Mouse (Mus musculus) hindbrain, embryonic 13.5 days (tissue): ENCODE results near the gene Hist3h2a. TPM values are rescaled to one million over a fixed set of nuclear protein-coding genes. Genes with fewer than 3 reads are reported as not detected.

Source experiments
- ATAC-seq: fragments of 200-750 bp; cut with Nextera tagmentation; 2 replicates; pipeline ENCODE4 v1.8.0; 2017; ENCODE audit warnings: moderate TSS enrichment; ENCODE audit not compliant: low FRiP score
- H3K27ac ChIP-seq: fragments of 300-500 bp; sonication (generic); 2 replicates; pipeline ENCODE4 v1.5.1; 2015; ENCODE audit warnings: inconsistent platforms, mild to moderate bottlenecking, moderate library complexity
- H3K27me3 ChIP-seq: fragments of 300-500 bp; sonication (generic); 2 replicates; pipeline ENCODE4 v1.6.1; 2015; ENCODE audit warnings: mild to moderate bottlenecking, inconsistent platforms
- H3K36me3 ChIP-seq: fragments of 300-500 bp; sonication (generic); 2 replicates; pipeline ENCODE4 v1.6.1; 2015; ENCODE audit warnings: mild to moderate bottlenecking, inconsistent platforms
- H3K4me1 ChIP-seq: fragments of 300-500 bp; sonication (generic); replicated peaks from 2 replicates; pipeline ENCODE4 v1.6.1; 2015; ENCODE audit warnings: inconsistent platforms
- H3K4me2 ChIP-seq: fragments of 300-500 bp; sonication (generic); 2 replicates; pipeline ENCODE4 v1.6.1; 2015; ENCODE audit warnings: inconsistent platforms, mild to moderate bottlenecking, moderate library complexity
- H3K4me3 ChIP-seq: fragments of 300-500 bp; sonication (generic); 2 replicates; pipeline ENCODE4 v1.5.1; 2015; ENCODE audit warnings: mild to moderate bottlenecking, inconsistent platforms
- H3K9ac ChIP-seq: fragments of 300-500 bp; sonication (generic); 2 replicates; pipeline ENCODE4 v1.6.1; 2015; ENCODE audit warnings: mild to moderate bottlenecking, inconsistent platforms
- H3K9me3 ChIP-seq: fragments of 300-500 bp; sonication (generic); 2 replicates; pipeline ENCODE4 v1.6.1; 2016; ENCODE audit warnings: inconsistent platforms
- WGBS: fragments of 180-500 bp; shearing (Covaris S2); methylation state at CpG from one replicate; pipeline ENCODE4 v1.1.7; 2015; 5-methylcytosine and 5-hydroxymethylcytosine counted together
- polyA plus RNA-seq: library from polyadenylated mRNA; unstranded; fragments of >200 nt; fragmentation: Nextera tagmentation; extraction: Ambion mirVana; gene quantifications from 2 replicates; pipeline ENCODE4 v1.2.1, GENCODE M21; 2015

The Hist3h2a gene
- 138 and 142 TPM in 2 replicates for polyA plus RNA-seq

DNA sequence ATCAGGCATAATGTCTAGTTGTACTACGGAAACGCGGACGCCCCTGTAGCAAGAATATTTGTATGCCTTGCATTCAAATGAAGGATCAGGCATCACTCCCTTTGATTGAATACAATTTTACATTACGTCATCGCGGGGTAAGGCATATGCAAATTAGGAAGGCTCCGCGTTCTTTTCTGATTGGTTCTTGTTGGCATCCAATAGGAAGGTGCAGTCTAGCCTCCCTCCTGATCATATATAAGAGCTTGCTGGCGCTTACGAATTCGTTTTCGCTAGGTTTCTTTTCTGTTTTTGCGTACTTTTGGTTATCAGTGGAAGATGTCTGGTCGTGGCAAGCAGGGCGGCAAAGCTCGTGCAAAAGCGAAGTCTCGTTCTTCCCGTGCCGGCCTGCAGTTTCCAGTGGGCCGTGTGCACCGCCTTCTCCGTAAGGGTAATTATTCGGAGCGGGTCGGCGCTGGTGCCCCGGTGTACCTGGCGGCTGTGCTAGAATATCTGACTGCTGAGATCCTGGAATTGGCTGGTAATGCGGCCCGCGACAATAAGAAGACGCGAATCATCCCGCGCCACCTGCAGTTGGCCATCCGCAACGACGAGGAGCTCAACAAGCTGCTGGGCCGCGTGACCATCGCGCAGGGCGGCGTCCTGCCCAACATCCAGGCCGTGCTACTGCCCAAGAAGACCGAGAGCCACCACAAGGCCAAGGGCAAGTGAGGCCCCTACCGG is at the start of gene Hist3h2a, which contains the start of gene Trim17:
Hist3h2a (plus strand) TSS at position 266 of the 723 bp plus-strand sequence.
Trim17 (plus strand) TSS at position 266 of the 723 bp plus-strand sequence.
- Histone ChIP-seq H3K36me3 (peaks cover 9% of the 10 kb centered on the region), H3K4me1 (peaks cover 60% of the 10 kb centered on the region), H3K4me2 (peak within 1 kb of the TSS; percentile 91), H3K27ac (peak within 1 kb of the TSS; percentile 100), H3K9ac (peak within 1 kb of the TSS; percentile 97), H3K4me3 (peak within 1 kb of the TSS; percentile 96), H3K9me3 (no peaks in the 10 kb centered on the region), H3K27me3 (no peaks in the 10 kb centered on the region)
- under 1% methylated on average over 49 of the region's 49 CpGs for WGBS
- ATAC-seq: peak; percentile 91

- no peak overlapping the region for H3K4me2 ChIP-seq
- peaks cover 18% of the 10 kb centered on the region for H3K4me1 ChIP-seq
- no peak overlapping the region for H3K27ac ChIP-seq
- 47% methylated on average over 6 of the region's 6 CpGs for WGBS
- no peaks in the 10 kb centered on the region for H3K9me3 ChIP-seq
- peaks cover 17% of the 10 kb centered on the region for H3K36me3 ChIP-seq
- H3K4me3 ChIP-seq: no peak overlapping the region
- no peaks in the 10 kb centered on the region for H3K27me3 ChIP-seq
- ATAC-seq: no peak
- H3K9ac ChIP-seq: no peak overlapping the region
Observed at GRCm38 (mm10) chr11:58904838-58905237, 49.6 kb upstream of the Hist3h2a start.

GRCm38 (mm10) chr11:58913776-58914175 is 40.7 kb upstream of the Hist3h2a start:
- H3K4me3 ChIP-seq: no peak overlapping the region
- H3K4me2 ChIP-seq: no peak overlapping the region; the same call in 1 of the 2 replicates
- H3K4me1 ChIP-seq: peaks cover 9% of the 10 kb centered on the region
- H3K9ac ChIP-seq: no peak overlapping the region
- H3K27me3 ChIP-seq: no peaks in the 10 kb centered on the region
- WGBS: 92% methylated on average over 1 of the region's 1 CpGs
- no peak overlapping the region for H3K27ac ChIP-seq
- no peaks in the 10 kb centered on the region for H3K36me3 ChIP-seq
- no peak for ATAC-seq
- H3K9me3 ChIP-seq: no peaks in the 10 kb centered on the region

GRCm38 (mm10) chr11:58914461-58915028 is 39.9 kb upstream of the Hist3h2a start:
- ATAC-seq: no peak
- peak overlapping the region; percentile 32 for H3K4me3 ChIP-seq
- 0 out of 2 replicates have a peak overlapping the region, but pooled peaks have one; percentile 6 for H3K27ac ChIP-seq
- H3K36me3 ChIP-seq: no peaks in the 10 kb centered on the region
- H3K4me2 ChIP-seq: peak overlapping the region; percentile 58
- no peaks in the 10 kb centered on the region for H3K27me3 ChIP-seq
- H3K9ac ChIP-seq: peak overlapping the region; percentile 61
- no peaks in the 10 kb centered on the region for H3K9me3 ChIP-seq
- peaks cover 9% of the 10 kb centered on the region for H3K4me1 ChIP-seq
- 13% methylated on average over 17 of the region's 17 CpGs for WGBS

DNA sequence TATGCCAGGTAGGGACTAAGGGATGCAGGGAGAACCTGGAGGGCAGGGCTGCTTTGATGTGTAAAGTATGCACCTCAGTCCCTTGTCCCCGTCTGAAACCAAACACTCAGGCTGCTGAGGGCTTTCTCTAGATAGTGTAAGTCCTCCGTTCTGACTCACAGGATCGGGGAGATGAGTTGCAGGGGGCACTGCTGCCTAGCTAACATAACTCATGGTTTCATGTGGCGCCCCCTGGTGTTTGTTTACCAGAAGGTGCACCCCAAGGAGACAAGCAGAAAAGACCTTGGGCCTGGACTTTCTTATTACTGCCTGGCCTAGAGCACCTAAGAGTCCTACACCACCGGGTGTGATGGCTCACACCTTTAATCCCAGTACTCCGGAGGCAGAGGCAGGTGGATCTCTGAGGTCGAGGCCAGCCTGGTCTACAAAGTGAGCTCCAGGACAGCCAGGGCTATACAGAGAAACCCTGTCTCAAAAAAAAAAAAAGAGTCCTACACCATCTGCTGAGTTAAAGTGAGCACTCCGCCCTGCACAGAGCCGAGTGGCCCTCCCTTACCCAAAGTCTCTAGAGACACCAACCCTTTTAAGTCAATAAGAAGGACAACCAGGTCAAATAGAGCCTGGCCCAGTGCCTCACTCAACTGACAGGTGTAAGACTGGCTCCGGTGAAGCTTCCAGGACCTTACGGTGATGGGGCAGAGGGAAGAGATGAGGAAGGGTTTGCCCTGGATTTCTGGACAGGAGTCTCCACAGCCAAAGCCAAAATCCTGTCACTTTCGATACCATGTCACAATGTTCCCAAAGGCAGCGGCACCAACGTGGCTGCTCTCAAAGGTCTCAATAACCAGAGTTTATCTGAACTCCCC is 37.4 kb upstream of the Hist3h2a start:
- H3K36me3 ChIP-seq: no peaks in the 10 kb centered on the region
- H3K27ac ChIP-seq: no peak overlapping the region
- H3K9ac ChIP-seq: no peak overlapping the region
- 57% methylated on average over 14 of the region's 14 CpGs for WGBS
- H3K4me2 ChIP-seq: no peak overlapping the region
- no peaks in the 10 kb centered on the region for H3K9me3 ChIP-seq
- ATAC-seq: no peak
- H3K4me3 ChIP-seq: no peak overlapping the region
- H3K27me3 ChIP-seq: no peaks in the 10 kb centered on the region
- H3K4me1 ChIP-seq: peaks cover 9% of the 10 kb centered on the region

DNA sequence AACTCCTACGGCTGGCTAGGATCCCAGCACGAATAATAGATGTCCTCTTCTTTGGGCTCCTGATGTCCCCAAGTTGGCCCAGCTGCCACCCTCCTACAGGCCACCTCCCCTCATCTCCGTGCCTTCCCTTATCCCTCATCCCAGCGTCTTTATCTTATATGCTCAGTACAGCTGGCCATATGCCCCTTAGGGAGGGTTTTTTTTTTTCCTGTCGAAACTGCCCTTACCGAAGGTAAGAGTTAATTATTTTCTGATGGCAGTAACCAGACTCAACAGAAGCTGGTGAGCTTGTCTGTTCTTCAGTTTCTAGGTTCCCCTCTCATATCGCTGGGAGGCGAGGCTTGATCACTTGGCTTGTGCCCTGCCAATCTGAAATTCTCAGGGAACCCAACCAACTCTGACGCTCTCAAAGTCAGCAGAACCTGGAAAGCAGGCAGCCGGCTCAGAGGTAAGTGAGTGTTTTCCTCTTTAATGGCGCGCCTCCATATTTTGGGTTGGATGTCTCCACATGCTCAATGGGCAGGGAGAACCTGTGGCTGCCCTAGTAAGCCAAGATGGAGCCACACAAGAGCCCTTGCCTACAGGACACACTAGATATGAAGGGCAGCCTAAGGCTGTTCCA is 36.6 kb upstream of the Hist3h2a start, which contains the start of gene Btnl10:
Btnl10 (plus strand) TSS at position 164 of the 622 bp plus-strand sequence.
- Histone ChIP-seq H3K9ac (no peak within 1 kb of the TSS), H3K4me1 (peaks cover 9% of the 10 kb centered on the region), H3K4me3 (no peak within 1 kb of the TSS), H3K27me3 (no peaks in the 10 kb centered on the region), H3K4me2 (no peak within 1 kb of the TSS), H3K36me3 (no peaks in the 10 kb centered on the region), H3K9me3 (no peaks in the 10 kb centered on the region), H3K27ac (no peak within 1 kb of the TSS)
- no peak for ATAC-seq
- WGBS: 86% methylated on average over 12 of the region's 12 CpGs

GRCm38 (mm10) chr11:58918759-58919158 is 35.7 kb upstream of the Hist3h2a start:
- Histone ChIP-seq H3K4me2 (no peak overlapping the region), H3K27me3 (no peaks in the 10 kb centered on the region), H3K4me1 (peaks cover 9% of the 10 kb centered on the region), H3K9ac (no peak overlapping the region), H3K27ac (no peak overlapping the region), H3K36me3 (no peaks in the 10 kb centered on the region), H3K4me3 (no peak overlapping the region), H3K9me3 (no peaks in the 10 kb centered on the region)
- WGBS: 77% methylated on average over 5 of the region's 5 CpGs
- ATAC-seq: no peak

DNA sequence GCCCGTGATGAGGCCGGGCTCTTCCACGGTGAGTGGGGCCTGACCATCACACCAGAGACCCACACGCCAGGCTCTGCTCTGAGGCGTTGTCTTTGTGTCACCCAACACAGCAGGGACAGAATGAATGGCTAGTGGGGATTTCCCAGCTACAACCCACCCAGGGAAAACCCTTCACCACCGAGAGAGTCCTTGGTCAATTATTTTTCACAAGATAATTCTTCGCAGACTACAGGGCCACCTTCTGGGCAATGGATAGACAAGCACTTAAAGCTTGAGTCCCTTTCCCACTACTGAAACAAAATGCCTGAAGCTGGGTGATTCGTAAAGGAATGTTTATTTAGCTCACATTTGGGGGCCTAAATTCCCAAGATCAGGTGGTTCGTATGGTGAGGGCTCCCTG is 32.1 kb upstream of the Hist3h2a start:
- Histone ChIP-seq H3K9ac (no peak overlapping the region), H3K4me3 (no peak overlapping the region), H3K27me3 (no peaks in the 10 kb centered on the region), H3K36me3 (no peaks in the 10 kb centered on the region), H3K9me3 (no peaks in the 10 kb centered on the region), H3K4me1 (no peaks in the 10 kb centered on the region), H3K27ac (no peak overlapping the region), H3K4me2 (no peak overlapping the region)
- no peak for ATAC-seq
- 86% methylated on average over 9 of the region's 9 CpGs for WGBS

DNA sequence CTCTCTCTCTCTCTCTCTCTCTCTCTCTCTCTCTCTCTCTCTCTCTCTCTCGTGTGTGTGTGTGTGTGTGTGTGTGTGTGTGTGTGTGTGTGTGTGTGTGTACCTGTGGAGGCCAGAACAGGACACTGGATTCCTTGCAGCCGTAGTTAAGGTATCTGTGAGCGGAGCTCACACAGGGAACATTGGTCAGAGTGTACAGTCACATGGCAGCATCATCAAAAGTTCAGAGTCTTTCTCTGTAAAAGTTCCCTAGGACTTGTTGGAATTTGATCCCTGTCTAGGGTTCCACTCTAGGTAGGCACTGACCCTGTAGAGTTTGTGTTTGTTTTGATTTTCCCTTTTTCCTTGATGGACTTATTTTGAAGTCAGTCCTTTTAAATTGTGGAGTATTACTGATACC is 27.8 kb upstream of the Hist3h2a start:
- WGBS: 98% methylated on average over 2 of the region's 3 CpGs
- no peak for ATAC-seq

GRCm38 (mm10) chr11:58927053-58927452 is 27.4 kb upstream of the Hist3h2a start:
- H3K27ac ChIP-seq: no peak overlapping the region
- ATAC-seq: no peak
- no peak overlapping the region for H3K4me3 ChIP-seq
- WGBS: 80% methylated on average over 2 of the region's 2 CpGs
- no peaks in the 10 kb centered on the region for H3K9me3 ChIP-seq
- H3K36me3 ChIP-seq: peaks cover 15% of the 10 kb centered on the region
- no peaks in the 10 kb centered on the region for H3K27me3 ChIP-seq
- no peak overlapping the region for H3K9ac ChIP-seq
- H3K4me2 ChIP-seq: no peak overlapping the region
- peaks cover 4% of the 10 kb centered on the region; the same call in 1 of the 2 replicates for H3K4me1 ChIP-seq

More for the DNA sequence above, 27.8 kb upstream of the Hist3h2a start:
- no peaks in the 10 kb centered on the region for H3K9me3 ChIP-seq
- H3K9ac ChIP-seq: no peak overlapping the region
- H3K27ac ChIP-seq: no peak overlapping the region
- H3K4me3 ChIP-seq: no peak overlapping the region
- peaks cover 11% of the 10 kb centered on the region for H3K36me3 ChIP-seq
- H3K27me3 ChIP-seq: no peaks in the 10 kb centered on the region
- H3K4me2 ChIP-seq: no peak overlapping the region
- H3K4me1 ChIP-seq: peaks cover 4% of the 10 kb centered on the region; the same call in 1 of the 2 replicates

DNA sequence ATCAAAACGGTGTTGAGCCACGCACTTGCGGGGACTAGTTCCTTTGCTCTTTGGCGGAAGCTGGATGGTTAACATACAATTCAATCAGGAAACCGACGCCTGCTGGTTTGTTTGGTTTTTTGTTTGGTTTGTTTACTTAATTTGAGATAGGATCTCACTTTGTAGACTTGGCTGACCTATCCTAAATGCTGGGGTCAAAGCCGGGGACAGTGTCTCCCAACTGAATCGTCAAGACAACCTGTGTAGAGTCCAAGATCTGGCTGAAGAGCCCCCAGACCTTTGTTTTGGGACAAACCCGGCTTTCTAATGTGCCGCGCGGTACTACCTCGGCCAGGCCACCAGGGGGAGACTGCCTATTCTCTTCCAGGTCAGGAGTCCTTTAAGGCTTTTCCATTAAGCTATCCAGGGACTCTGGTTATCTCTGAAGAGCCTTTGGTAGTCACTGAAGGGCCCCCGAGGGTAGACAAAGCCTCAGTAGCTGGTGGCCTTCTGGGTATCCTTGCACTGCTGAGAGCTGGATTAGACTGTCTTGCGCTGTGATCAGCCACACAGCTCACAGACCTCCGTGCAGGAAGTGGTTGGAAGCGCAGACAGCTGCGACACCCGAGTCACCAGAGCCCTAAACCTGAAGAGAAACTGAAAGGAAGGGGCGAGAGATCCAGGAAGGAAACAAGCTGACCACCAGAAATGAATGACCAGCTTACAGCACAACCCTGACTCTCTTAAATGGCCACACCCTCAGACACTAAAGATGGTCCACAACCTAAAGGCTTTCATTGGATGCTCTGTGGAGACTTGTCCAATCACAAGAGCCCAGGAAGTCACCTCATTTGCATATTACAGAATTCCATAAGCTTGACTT is 26.5 kb upstream of the Hist3h2a start:
- no peak overlapping the region for H3K9ac ChIP-seq
- peaks cover 4% of the 10 kb centered on the region; the same call in 1 of the 2 replicates for H3K4me1 ChIP-seq
- H3K4me3 ChIP-seq: no peak overlapping the region
- WGBS: 40% methylated on average over 20 of the region's 20 CpGs
- peak; percentile 52 for ATAC-seq
- peaks cover 25% of the 10 kb centered on the region for H3K36me3 ChIP-seq
- peak overlapping the region; percentile 39 for H3K4me2 ChIP-seq
- peak overlapping the region; percentile 67 for H3K27ac ChIP-seq
- no peaks in the 10 kb centered on the region for H3K27me3 ChIP-seq
- no peaks in the 10 kb centered on the region for H3K9me3 ChIP-seq
